Mouse (Mus musculus): Measurements from ENCODE around the gene Atp11a. TPM values are rescaled to one million over a fixed set of nuclear protein-coding genes. Genes with fewer than 3 reads are reported as not detected.

The Atp11a gene
- total and polyA plus RNA-seq, 3 experiments = 20.9 to 39.7 TPM; not detected in 1

DNA sequence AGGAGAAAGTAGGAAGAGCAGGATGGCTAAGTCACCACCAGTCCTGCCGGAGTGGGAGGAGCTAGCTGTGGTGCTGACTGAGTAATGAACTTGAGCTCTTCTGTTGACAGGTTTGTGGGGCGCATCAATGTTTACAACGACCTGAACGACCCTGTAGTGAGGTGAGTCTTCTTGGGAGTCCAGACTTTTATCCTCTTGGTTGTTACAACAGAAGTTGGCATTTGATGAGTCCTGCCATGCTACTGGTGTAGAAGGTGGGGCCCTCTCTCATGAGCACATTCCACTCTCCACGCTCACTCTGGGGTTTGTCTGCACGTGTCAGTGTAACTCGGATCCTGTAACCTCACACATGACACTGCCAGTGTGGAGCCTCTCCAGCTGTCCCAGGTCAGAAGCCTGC, 66.1 kb downstream of the Atp11a start:
- DNase-seq (ENCODE audit: low read depth, low spot score) = no peak
- no peaks in the 10 kb centered on the region; a peak in 1 of 4 replicates for H3K36me3 ChIP-seq (ENCODE audit: control insufficient read depth in 1 of 2, insufficient read depth in 2 of 2, low read length in 2 of 2)
- H3K9ac ChIP-seq (ENCODE audit: control insufficient read depth, low read depth, low read length, poor library complexity, severe bottlenecking) = no peak overlapping the region
- TF ChIP-seq NELFE (IDR thresholded peaks at IDR 0.05; ENCODE audit: low read depth, low read length) = no peak
- TF ChIP-seq JUND (IDR thresholded peaks at IDR 0.05; ENCODE audit: low read depth, low read length) = no peak
- no peak for TF ChIP-seq MYB (IDR thresholded peaks at IDR 0.05; ENCODE audit: low read depth, low read length)
- no peaks in the 10 kb centered on the region for H3K4me1 ChIP-seq (ENCODE audit: control insufficient read depth in 1 of 2, insufficient read depth in 2 of 2, low read length in 2 of 2)
- H3K27me3 ChIP-seq (ENCODE audit: control insufficient read depth in 1 of 2, insufficient read depth in 2 of 2, low read length in 2 of 2) = no peaks in the 10 kb centered on the region
- H3K9me3 ChIP-seq (replicated peaks; ENCODE audit: insufficient read depth, low read length) = no peaks in the 10 kb centered on the region
- H3K79me2 ChIP-seq (ENCODE audit: control insufficient read depth, insufficient read depth, low read length, poor library complexity) = no peaks in the 10 kb centered on the region
- no peak overlapping the region for H3K27ac ChIP-seq (ENCODE audit: control insufficient read depth, low read depth, low read length)
- H3K4me3 ChIP-seq (ENCODE audit: control insufficient read depth in 1 of 2, insufficient read depth in 1 of 2, low read depth in 2 of 2, low read length in 2 of 2) = no peak overlapping the region

DNA sequence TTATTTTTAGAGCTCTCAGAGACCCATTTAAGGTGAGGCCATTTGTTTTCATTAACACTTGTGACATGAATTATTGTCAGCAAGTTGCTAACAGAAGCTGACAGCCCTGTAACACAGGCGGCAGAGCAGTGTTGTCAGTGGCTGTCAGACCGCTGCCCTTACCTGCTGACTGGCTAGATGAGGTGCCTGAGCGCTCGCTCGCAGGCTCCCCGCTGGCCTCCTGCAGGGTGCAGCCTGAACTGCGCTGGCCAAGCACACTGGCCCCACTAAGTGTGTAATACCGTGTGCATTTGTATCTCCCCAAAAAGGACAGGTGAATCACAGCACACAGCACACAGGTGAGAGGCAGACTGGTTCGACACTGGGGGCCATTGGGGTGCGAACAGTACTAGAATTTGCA, 67.7 kb downstream of the Atp11a start:
- Histone ChIP-seq H3K36me3 (ENCODE audit: control insufficient read depth in 1 of 2, insufficient read depth in 2 of 2, low read length in 2 of 2) (peaks cover 0 to 2% of the 10 kb centered on the region in 2 experiments; a peak in 1 of 4 replicates), H3K4me1 (ENCODE audit: control insufficient read depth in 1 of 2, insufficient read depth in 2 of 2, low read length in 2 of 2) (no peaks in the 10 kb centered on the region), H3K27me3 (ENCODE audit: control insufficient read depth in 1 of 2, insufficient read depth in 2 of 2, low read length in 2 of 2) (no peaks in the 10 kb centered on the region), H3K4me3 (ENCODE audit: control insufficient read depth in 1 of 2, insufficient read depth in 1 of 2, low read depth in 2 of 2, low read length in 2 of 2) (no peak overlapping the region), H3K9me3 (replicated peaks; ENCODE audit: insufficient read depth, low read length) (no peaks in the 10 kb centered on the region), H3K27ac (ENCODE audit: control insufficient read depth, low read depth, low read length) (no peak overlapping the region), H3K79me2 (ENCODE audit: control insufficient read depth, insufficient read depth, low read length, poor library complexity) (no peaks in the 10 kb centered on the region), H3K9ac (ENCODE audit: control insufficient read depth, low read depth, low read length, poor library complexity, severe bottlenecking) (no peak overlapping the region)
- DNase-seq (ENCODE audit: low read depth, low spot score) = no peak
- TF ChIP-seq TAL1 (IDR thresholded peaks at IDR 0.05; ENCODE audit: low read length) = no peak
- no peak for TF ChIP-seq HCFC1 (IDR thresholded peaks at IDR 0.05; ENCODE audit: low read depth, low read length)
- no peak for TF ChIP-seq POLR2AphosphoS5 (IDR thresholded peaks at IDR 0.05; ENCODE audit: borderline replicate concordance, low read depth, low read length)
- no peak for TF ChIP-seq ZNF384 (IDR thresholded peaks at IDR 0.05; ENCODE audit: low read depth, low read length)
- TF ChIP-seq MYB (IDR thresholded peaks at IDR 0.05; ENCODE audit: low read depth, low read length) = no peak
- TF ChIP-seq ETS1 (IDR thresholded peaks at IDR 0.05; ENCODE audit: low read depth, low read length) = no peak
- no peak for TF ChIP-seq UBTF (IDR thresholded peaks at IDR 0.05; ENCODE audit: borderline replicate concordance, insufficient read depth, low read depth, low read length)
- TF ChIP-seq SIN3A (IDR thresholded peaks at IDR 0.05; ENCODE audit: low read length) = no peak
- TF ChIP-seq MXI1 (IDR thresholded peaks at IDR 0.05; ENCODE audit: low read depth, low read length) = no peak
- TF ChIP-seq NRF1 (IDR thresholded peaks at IDR 0.05; ENCODE audit: insufficient read depth, low read depth, low read length, poor library complexity, severe bottlenecking) = no peak
- no peak for TF ChIP-seq CHD2 (IDR thresholded peaks at IDR 0.05; ENCODE audit: low read length)
- TF ChIP-seq POLR2A (IDR thresholded peaks at IDR 0.05; ENCODE audit: control insufficient read depth in 1 of 2, insufficient read depth in 1 of 2, low read depth in 1 of 2, low read length in 2 of 2, poor library complexity in 1 of 2) = no peak

DNA sequence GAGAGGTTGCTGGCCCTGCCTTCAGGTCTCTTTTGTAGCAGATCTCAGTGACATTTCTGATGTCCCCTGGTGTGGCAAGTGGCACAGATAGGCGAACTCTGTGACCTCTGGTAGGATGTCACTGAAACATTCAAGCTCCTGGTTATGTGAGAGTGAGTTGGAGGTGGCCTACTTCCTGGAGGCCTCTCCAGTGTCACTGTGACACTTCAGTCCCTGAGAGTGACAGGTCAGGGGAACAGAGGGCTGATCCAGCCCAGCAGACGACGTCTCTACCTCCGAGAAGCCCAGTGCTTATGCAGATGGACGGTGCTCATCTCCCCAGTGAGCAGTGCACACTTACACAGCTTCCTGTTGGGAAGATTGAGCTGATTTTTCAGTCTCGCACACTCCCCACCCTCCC, 68.4 kb downstream of the Atp11a start:
- DNase-seq (ENCODE audit: low read depth, low spot score) = no peak
- Histone ChIP-seq H3K27me3 (ENCODE audit: control insufficient read depth in 1 of 2, insufficient read depth in 2 of 2, low read length in 2 of 2) (no peaks in the 10 kb centered on the region), H3K4me3 (ENCODE audit: control insufficient read depth in 1 of 2, insufficient read depth in 1 of 2, low read depth in 2 of 2, low read length in 2 of 2) (no peak overlapping the region), H3K36me3 (ENCODE audit: control insufficient read depth in 1 of 2, insufficient read depth in 2 of 2, low read length in 2 of 2) (peaks cover 0 to 2% of the 10 kb centered on the region in 2 experiments; a peak in 1 of 4 replicates), H3K27ac (ENCODE audit: control insufficient read depth, low read depth, low read length) (no peak overlapping the region), H3K79me2 (ENCODE audit: control insufficient read depth, insufficient read depth, low read length, poor library complexity) (no peaks in the 10 kb centered on the region), H3K9ac (ENCODE audit: control insufficient read depth, low read depth, low read length, poor library complexity, severe bottlenecking) (no peak overlapping the region), H3K9me3 (replicated peaks; ENCODE audit: insufficient read depth, low read length) (no peaks in the 10 kb centered on the region), H3K4me1 (ENCODE audit: control insufficient read depth in 1 of 2, insufficient read depth in 2 of 2, low read length in 2 of 2) (no peaks in the 10 kb centered on the region)
- TF ChIP-seq USF2 (IDR thresholded peaks at IDR 0.05; ENCODE audit: borderline replicate concordance in 1 of 2, insufficient read depth in 1 of 2, low read depth in 1 of 2, low read length in 2 of 2) (no peak), KAT2A (conservative IDR thresholded peaks at IDR 0.05; ENCODE audit: low read depth, low read length) (no peak), CHD2 (IDR thresholded peaks at IDR 0.05; ENCODE audit: low read length) (no peak), ZC3H11A (IDR thresholded peaks at IDR 0.05; ENCODE audit: low read depth, low read length) (no peak), TBP (IDR thresholded peaks at IDR 0.05; ENCODE audit: low read depth, low read length) (no peak), ELF1 (IDR thresholded peaks at IDR 0.05; ENCODE audit: low read depth, low read length) (no peak), ZNF384 (IDR thresholded peaks at IDR 0.05; ENCODE audit: low read depth, low read length) (no peak), ZKSCAN1 (IDR thresholded peaks at IDR 0.05; ENCODE audit: low read depth, low read length) (no peak), NRF1 (IDR thresholded peaks at IDR 0.05; ENCODE audit: insufficient read depth, low read depth, low read length, poor library complexity, severe bottlenecking) (no peak), BHLHE40 (IDR thresholded peaks at IDR 0.05; ENCODE audit: borderline replicate concordance, low read depth, low read length) (no peak), TCF12 (IDR thresholded peaks at IDR 0.05; ENCODE audit: low read depth, low read length) (no peak), MXI1 (IDR thresholded peaks at IDR 0.05; ENCODE audit: low read depth, low read length) (no peak), GABPA (IDR thresholded peaks at IDR 0.05; ENCODE audit: low read depth, low read length) (no peak), MAFK (IDR thresholded peaks at IDR 0.05; ENCODE audit: borderline replicate concordance, low read depth, low read length) (no peak)
